Mouse (Mus musculus): ENCODE results near the gene Myh6. TPM values are rescaled to one million over a fixed set of nuclear protein-coding genes. Genes with fewer than 3 reads are reported as not detected.

Myh6 gene
- total RNA-seq, 2 experiments from 2014 or later = 5.4 to 8.7 TPM

DNA sequence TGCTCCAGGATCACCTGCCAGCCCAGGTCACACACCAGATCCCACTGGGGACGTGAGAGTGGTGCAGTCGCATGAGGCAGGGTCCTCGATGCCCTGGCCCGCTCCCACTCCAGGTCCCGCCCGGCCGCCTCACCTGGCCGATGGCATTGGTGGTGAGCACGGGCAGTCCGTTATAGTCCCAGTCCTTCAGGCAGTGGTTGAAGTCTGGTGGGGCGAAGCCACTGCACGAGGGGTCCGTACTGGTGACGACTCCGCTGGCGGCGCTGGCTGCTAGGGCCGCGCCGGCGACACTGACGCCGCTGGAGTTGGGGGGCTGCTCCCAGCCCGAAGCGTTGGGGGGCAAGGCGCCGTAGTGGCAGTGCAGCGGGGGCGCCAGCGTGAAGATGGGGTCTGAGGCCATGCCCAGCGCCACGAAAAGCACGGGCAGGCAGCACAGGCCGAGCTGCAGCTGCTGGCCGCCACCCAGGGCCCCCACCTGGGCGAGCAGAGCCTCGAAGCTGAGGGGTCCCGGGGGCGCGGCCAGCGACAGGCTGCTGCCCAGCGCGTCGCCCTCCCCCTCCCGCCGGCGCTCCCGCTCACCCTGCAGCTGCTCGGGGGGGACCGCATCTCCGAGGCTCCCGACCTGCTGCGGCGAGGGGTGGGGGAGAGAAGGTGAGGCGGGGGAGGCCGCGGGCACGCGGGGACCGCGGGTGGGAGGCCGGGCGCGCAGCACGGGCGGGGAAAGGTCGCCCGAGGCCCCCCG lies 54.4 kb downstream of the Myh6 start:
- no peak for DNase-seq (ENCODE audit: low spot score in 2 of 2)
- intact Hi-C loops (cut with DNase I) = loop anchor here (5.0 kb wide), 1 partner anchor 180 kb away; the partner anchor contains the start of genes Thtpa and Zfhx2

GRCm38 (mm10) chr14:54908682-54909081 lies 58.0 kb downstream of the Myh6 start:
- DNase-seq (ENCODE audit: low spot score in 2 of 2) = no peak
- intact Hi-C loops (cut with DNase I) = no loop called here

DNA sequence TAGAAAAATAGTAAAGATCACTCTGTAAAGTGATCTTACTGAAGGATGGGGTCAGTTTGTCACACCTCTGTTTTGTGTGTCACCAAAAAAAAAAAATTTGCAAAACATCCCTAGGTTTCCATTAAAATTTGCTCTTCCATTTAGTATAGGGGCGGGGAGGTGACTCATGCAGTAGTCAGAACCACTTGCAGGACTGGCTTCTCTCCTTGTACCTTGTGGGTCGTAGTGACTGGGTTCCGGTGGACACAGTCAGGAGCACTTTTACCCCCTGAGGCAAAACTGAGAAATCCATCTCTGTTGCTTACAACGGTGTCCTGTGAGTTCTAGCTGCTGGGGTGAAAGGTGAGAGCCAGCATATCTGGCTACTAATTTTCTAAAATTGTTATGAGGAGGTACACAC lies 63.1 kb downstream of the Myh6 start:
- no peak for DNase-seq (ENCODE audit: low spot score in 2 of 2)
- intact Hi-C loops (cut with DNase I) = loop anchor here (5.0 kb wide), 1 partner anchor 194 kb away; no protein-coding TSS in a partner anchor

GRCm38 (mm10) chr14:54900383-54900782 lies 66.3 kb downstream of the Myh6 start:
- intact Hi-C loops (cut with DNase I) = loop anchor here (1.0 to 5.0 kb wide), 3 partner anchors 39 to 197 kb away; no protein-coding TSS in a partner anchor
- peak; percentile 79 to 90 for DNase-seq (ENCODE audit: low spot score in 2 of 2)

DNA sequence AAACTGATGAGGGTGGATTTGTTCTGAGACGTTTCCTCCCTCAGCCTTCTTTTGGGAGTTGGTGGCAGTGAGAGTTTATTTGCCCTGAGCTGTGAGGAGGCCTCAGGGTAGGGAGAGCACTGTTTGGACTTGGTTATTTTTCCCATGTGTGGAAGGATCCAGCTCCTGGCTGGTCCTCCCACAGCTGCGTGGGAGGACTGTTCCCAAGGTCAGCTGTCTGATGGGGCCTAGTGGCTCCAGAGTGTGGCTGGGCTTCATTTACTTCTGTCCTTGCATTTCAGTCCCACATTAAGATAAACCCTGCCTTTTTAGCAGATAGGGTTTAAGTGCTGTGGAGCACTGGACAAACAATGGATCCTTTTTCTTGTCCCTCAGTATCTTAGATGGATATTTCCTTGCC lies 69.3 kb downstream of the Myh6 start:
- no peak for DNase-seq (ENCODE audit: low spot score in 2 of 2)
- intact Hi-C loops (cut with DNase I) = no loop called here

DNA sequence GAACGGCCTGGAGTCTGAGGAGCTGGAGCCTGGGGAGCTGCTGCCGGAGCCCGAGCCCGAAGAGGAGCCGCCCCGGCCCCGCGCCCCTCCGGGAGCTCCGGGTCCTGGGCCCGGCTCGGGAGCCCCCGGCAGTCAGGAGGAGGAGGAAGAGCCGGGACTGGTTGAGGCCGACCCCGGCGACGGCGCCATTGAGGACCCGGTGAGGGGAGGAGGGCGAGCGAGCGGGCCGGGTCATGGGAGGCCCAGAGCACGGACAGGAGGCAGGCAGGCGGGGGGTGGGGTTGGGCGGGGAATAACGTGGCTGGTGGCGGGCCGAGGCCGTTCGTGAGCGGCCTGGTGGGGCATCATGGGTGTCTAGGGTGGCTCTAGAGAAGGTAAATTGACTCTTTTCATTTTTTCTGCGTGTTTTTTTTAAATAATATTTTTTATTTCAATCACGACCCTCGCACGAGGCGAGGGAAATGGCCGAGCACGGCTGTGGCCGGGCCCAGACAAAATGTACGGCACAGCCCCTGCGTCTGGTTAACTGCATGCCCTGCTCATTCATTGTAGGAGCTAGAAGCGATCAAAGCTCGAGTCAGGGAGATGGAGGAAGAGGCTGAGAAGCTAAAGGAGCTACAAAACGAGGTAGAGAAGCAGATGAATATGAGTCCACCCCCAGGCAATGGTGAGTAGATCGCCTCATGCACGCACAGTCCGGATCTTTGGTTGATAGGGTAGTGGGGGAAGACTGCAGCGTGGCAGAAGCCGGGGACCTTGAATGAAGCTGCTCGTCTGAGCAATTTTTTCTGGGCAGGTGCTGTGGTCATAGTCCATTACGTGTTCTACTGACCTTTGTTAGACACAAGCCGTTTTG lies 72.2 kb downstream of the Myh6 start:
- intact Hi-C loops (cut with DNase I) = loop anchor here (1.0 to 5.0 kb wide), 2 partner anchors 45 to 198 kb away; partner anchors contain the start of genes Thtpa and Zfhx2

DNA sequence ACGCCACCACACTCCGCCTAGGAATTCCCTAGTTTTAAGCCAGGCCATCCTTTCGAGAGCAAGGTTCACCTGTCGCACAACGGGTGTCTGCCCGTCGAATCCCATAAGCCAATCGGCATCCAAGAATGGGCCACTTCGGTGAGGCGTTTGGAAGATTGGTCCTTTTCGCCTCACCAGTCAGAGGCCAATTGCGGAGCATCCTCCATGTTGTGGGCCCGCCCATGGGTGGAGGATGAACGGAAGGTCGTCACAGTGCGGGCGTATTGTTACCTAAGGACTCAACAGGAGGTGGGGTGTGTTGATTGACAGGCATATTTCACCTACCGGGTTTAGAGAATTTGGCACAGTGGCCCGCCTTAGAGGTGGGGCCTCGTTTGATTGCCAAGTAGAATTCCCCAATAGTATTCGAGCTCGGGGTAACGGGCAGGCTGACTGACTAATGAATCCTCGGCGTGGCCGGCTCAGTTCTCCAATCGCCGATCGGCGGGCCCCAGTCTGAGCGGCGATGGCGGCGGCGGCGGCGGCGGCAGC lies 73.0 kb downstream of the Myh6 start:
- DNase-seq (ENCODE audit: low spot score in 2 of 2) = peak; percentile 98 to 100
- intact Hi-C loops (cut with DNase I) = loop anchor here (1.0 to 5.0 kb wide), 2 partner anchors 46 to 199 kb away; partner anchors contain the start of genes Thtpa and Zfhx2

More for the DNA sequence above, 72.2 kb downstream of the Myh6 start:
- DNase-seq (ENCODE audit: low spot score in 2 of 2) = no peak

GRCm38 (mm10) chr14:54892200-54892599 lies 74.5 kb downstream of the Myh6 start, which contains the start of gene Pabpn1:
Pabpn1 (plus strand) TSS chr14:54892500.
- intact Hi-C loops (cut with DNase I) = loop anchor here (5.0 kb wide), 1 partner anchor 200 kb away; the partner anchor contains the start of genes Thtpa and Zfhx2
- DNase-seq (ENCODE audit: low spot score in 2 of 2) = no peak

Small RNA genes lying within 50 kb of the gene (microRNA-seq; reads per million reads assigned to microRNA genes)
- gene Mir208a (2.7 to 4.0 reads per million in 2 experiments), gene Mir208b (3.4 to 5.4 reads per million in 2 experiments)

Other genes with a start within 250 kb of the Myh6 start
- 10 to 100 TPM; 53.9 to 60.2 TPM for gene Slc7a8, start 185.0 kb downstream of the Myh6 start, total RNA-seq (2021)
- not detected for gene Rnf212b, start 152.8 kb downstream of the Myh6 start, total RNA-seq (2021)
- 10 to 100 TPM; 17.7 to 23.0 TPM for gene Homez, start 96.0 kb downstream of the Myh6 start, total RNA-seq (2021)
- gene Ppp1r3e, start 89.4 kb downstream of the Myh6 start, total RNA-seq (2021) = 10 to 100 TPM; 13.5 to 16.4 TPM
- gene Bcl2l2, start 83.5 kb downstream of the Myh6 start, total RNA-seq (2021) = 100 to 1,000 TPM; 135 to 136 TPM
- gene Gm20521, start 83.5 kb downstream of the Myh6 start, total RNA-seq (2021) = 10 to 100 TPM in 1 of 2 experiments, 1 to 10 TPM in 1; 3.2 to 16.8 TPM
- 100 to 1,000 TPM; 204 to 231 TPM for gene Pabpn1, start 74.4 kb downstream of the Myh6 start, total RNA-seq (2021)
- 100 to 1,000 TPM; 628 to 630 TPM for gene Slc22a17, start 53.8 kb downstream of the Myh6 start, total RNA-seq (2021)
- gene Efs, start 40.8 kb downstream of the Myh6 start, total RNA-seq (2021) = 1 to 10 TPM; 7.4 to 8.1 TPM
- gene Il25, start 34.2 kb downstream of the Myh6 start, total RNA-seq (2021) = not detected
- gene Cmtm5, start 30.7 kb downstream of the Myh6 start, total RNA-seq (2021) = 10 to 100 TPM; 48.1 to 63.0 TPM
- gene Gm17428, start 10.0 kb upstream of the Myh6 start, total RNA-seq (2021) = not detected
- gene Myh7, start 27.7 kb upstream of the Myh6 start, total RNA-seq (2021) = 10 to 100 TPM; 18.0 to 19.6 TPM
- gene Ngdn, start 48.5 kb upstream of the Myh6 start, total RNA-seq (2021) = 10 to 100 TPM; 23.0 to 26.4 TPM
- gene Zfhx2, start 125.4 kb upstream of the Myh6 start, total RNA-seq (2021) = 10 to 100 TPM; 37.5 to 47.1 TPM
- 10 to 100 TPM; 23.8 to 25.0 TPM for gene Thtpa, start 127.9 kb upstream of the Myh6 start, total RNA-seq (2021)
- gene Ap1g2, start 139.7 kb upstream of the Myh6 start, total RNA-seq (2021) = 10 to 100 TPM; 10.3 to 11.3 TPM
- gene Jph4, start 150.0 kb upstream of the Myh6 start, total RNA-seq (2021) = 100 to 1,000 TPM; 317 to 338 TPM